Mouse (Mus musculus) mouse embryonic stem cell (cell line): ENCODE measurements at regions not wholly inside any gene's neighbourhood (a gene's known extent, or its start where the extent isn't known, plus 50 kb on each side); places are given as distances from the start of the nearest gene placed in this dataset.
"Not testable (repeated sequence)": the region's sequence is repeated elsewhere in the genome, so short reads cannot be mapped to it uniquely, and the experiment has no call there.

Source experiments
- in situ Hi-C, 2 experiments: fragments of 300-500 bp; cut with MboI; formaldehyde crosslinking; loops; 1 replicate in 1 of 2; 3 replicates in 1 of 2; pipeline ENCODE4 v1.14.3; 2019 to 2020; ENCODE audit warnings: low sequenced_read_pairs in 2 of 2, low pct_unique_long_range_greater_than_20kb in 1 of 2, mixed read lengths in 1 of 2; ENCODE audit not compliant: unreplicated experiment in 1 of 2

DNA sequence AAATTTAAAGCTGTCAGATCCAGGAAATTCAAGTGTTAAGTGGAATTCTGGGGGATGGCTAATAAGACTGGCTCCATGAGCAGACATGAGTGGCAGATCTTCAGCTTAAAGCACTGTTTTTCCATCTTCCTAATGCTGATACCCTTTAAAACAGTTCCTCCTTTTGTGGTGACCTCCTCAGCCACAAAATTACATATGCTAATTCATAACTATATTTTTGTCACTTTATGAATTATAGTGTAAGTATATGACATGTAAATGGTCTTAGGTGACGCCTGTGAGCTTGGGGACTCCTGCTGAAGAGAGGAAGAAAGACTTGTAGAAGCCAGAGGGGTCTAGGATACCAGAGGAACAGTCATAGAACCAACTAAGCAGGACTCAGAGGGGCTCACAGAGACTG lies 95.2 kb downstream of the Dusp6 start:
- in situ Hi-C loops, result loop anchor here in 1 of 2 experiments (10.0 kb wide), 1 partner anchor 197 kb away; no protein-coding TSS in a partner anchor

DNA sequence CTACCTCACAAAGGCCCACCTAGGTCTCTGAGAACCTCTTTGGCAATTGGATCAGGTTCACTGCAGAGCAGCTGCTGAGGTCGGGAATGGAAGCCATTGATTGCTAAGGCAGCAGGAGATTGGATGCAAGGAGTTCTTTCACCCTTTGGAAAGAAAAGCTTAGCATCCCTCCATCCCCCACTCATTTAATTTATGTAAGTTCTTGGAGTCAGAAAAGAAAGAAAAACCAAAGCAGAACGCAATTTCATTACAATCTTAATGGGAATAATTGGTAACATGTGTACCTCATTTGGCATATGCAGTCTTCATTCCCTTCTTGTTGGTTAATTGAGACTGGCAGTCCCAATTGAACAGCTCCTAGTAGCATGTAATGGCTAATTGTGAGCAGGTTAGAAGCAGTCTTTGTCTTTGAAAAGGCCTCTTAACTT lies 96.4 kb downstream of the Dusp6 start:
- in situ Hi-C loops, result loop anchor here in 1 of 2 experiments (10.0 kb wide), 1 partner anchor 195 kb away; no protein-coding TSS in a partner anchor

DNA sequence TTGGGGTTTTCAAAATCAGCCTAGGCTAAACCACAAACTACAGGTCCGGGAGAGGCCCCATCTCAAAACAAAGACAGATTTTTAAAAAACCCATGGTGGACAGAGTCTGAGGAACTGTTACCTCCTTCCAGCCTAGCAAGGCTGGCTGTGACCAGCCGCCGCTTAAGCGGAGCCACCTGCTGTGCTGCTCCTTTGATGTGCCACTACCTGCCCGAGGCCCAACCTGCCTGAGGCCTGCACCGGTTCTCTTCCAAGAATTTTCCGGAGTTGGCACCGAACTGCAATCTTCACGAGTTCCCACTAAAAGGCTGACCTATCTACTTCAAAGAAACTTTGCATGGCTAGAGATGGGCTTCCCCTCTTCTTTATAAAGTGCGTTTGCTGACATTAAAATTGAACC lies 97.6 kb downstream of the Dusp6 start:
- in situ Hi-C loops, result not testable (repeated sequence)

DNA sequence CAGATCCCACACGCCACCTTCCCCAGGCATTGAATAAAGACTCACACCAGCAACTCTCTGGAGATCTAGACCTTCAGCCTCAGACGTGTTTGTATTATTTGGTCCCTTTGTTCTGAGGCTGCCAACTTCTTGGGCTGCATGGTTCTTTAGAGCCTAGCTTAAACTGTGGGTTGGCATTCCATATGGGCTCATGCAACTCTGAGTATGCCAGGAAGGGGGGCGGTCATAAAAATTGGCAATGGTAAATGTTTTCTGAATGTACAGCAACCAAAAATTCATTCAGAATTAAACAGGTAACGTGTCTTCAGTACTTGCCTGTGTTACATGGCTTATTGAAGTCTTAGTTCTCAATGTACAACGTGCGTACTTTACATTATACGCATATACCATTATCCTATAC lies 103.1 kb downstream of the Dusp6 start:
- in situ Hi-C loops, result no loop called here

DNA sequence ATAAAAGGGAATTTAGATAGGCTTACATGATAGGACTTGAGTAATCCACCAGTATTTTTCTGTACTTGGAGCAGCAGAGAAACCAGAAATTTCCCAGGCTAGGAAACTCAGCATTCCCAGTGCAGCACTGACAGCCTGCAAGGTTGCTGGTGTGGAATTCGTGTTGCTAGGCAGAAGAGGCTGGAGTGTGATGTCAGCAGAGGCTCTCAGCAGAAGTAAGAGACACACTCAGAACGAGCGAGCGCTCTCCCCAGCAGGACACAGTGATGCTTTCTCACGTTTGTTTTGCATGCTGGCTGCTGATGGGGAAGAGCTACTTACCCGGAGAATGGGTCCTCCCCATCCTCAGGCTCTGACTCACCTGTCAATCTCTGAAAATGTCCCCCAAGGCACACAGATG lies 104.7 kb downstream of the Dusp6 start:
- in situ Hi-C loops, result no loop called here

DNA sequence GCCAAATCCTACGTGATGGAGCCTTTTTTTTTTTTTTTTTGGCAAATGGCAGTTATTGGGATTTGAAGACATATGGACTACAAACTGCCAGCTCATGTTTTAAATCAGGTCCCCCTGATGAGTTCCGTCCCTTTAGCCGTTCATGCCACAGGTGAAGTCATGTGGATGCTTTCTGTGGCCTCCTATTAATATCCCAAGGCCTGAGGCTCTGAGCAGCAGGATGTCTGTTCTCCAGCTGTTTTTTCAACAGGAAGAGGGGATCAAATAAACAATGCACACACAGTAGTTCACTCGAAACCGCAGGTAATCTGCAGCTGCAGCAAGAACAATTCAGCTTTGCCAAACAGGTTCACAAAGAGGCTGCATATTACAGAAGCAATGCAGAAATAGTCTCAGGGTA lies 112.1 kb downstream of the Dusp6 start:
- in situ Hi-C loops, result no loop called here

DNA sequence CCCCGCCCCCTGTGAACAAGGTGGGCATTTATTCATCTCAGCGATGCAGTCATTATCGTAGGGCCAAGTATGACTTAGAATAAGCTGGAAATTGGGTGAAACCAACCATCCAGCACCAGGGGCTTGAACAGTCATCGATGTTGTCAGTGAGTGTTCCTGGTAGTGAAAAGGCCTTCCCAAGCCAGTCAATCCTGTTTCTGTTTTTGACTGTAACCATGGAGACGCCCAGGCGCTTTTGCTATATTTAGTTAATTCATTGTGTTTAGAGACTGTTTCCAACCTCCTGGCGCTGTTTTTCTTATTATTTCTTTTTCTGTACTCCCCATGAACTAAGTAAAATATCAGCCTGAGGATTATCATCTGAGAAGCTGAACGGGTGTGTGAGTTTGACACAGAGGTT lies 113.4 kb downstream of the Dusp6 start:
- in situ Hi-C loops, result no loop called here

DNA sequence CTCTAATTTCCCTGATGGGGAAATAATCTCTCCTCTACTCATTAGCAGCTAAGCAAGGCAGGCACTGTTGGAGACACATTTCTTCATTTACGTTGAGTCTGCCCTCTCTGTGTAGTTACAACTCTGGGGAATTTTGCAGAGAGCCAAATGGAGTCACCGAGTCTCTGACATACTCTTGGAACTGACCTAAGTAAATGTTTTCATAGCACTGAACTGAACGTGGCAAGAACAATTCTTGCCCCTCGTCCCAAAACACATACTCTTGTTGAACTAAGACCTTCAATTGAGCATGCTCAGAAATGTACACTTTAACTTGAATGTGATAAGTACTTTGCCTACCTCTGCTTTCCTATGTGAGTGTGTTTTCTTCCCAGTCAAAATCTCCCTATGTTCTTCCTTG lies 114.5 kb downstream of the Dusp6 start:
- in situ Hi-C loops, result no loop called here

DNA sequence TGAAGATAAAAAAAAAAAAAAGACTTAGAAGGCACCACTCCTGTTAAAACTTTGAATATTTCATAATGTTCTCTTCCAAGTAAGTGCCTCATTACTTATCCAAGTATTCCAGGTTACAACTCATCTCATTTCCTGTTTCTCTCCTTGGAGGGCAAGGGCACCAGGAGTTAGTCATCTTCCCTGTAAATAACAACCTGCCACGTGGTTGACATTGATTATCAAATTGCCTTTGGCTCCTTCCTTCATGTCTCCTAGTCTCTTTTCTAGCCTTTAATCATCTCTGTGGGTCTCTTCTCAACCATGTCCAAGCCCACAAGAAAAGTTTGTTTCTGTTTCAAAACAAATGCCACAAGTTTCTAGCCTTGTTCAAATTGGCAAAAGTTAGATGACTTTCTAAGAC lies 116.1 kb downstream of the Dusp6 start:
- in situ Hi-C loops, result no loop called here

DNA sequence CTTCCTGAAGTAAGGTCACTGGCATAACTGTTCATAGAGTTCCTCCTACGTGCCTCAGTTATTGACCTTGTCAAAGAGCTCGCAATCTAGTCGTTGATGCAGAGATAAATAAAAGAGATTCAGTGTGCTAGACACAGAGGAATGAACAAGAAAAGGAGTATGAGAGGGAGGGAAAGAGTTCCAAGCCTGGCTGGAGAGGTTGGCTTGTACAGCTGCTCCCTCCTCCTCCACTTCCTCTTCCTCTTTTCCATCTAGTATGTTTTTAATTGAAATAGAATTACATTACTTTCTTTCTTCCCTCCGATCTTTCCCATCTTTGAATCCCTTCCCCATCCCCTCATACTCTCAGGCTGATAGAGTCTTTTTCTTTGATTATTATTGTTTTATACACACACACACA lies 117.1 kb downstream of the Dusp6 start:
- in situ Hi-C loops, result no loop called here

DNA sequence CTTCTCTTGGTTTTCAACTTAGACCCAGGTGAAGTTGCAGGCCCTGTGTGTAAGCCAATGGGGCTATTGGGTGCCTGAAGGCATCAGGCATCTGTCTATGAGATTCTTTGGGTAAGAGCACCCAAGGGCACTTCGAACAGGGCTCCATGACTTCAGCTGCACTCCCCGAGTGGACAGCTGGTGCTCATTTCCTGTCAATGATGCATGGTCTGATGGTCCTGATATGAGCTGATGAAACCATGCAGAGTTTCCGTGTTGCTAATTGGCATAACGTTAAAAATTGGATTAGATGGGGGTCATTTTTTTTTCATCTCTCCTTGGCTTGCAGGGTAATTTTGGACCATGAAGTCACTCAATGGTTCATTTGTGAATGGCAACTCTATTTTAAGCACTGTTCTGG lies 120.0 kb downstream of the Dusp6 start:
- in situ Hi-C loops, result no loop called here

DNA sequence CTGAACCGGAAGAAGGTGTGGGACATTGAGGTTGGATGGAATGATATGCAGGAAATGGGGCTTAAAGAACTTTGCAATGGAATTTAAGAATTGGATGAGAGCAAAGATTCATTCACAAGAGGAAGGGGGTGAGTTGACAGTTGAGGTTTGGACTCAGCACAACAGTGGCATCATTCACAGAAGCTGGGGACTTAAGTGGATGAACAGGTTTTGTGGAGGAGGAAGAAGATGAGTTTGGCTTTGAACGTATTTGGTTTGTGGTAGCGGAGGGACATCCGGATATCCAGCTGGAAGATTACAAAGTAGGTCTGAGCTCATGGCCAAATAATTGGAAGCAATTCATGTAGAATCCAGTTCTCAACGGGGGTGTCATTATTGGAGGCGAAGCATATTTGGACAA lies 121.3 kb downstream of the Dusp6 start:
- in situ Hi-C loops, result no loop called here

DNA sequence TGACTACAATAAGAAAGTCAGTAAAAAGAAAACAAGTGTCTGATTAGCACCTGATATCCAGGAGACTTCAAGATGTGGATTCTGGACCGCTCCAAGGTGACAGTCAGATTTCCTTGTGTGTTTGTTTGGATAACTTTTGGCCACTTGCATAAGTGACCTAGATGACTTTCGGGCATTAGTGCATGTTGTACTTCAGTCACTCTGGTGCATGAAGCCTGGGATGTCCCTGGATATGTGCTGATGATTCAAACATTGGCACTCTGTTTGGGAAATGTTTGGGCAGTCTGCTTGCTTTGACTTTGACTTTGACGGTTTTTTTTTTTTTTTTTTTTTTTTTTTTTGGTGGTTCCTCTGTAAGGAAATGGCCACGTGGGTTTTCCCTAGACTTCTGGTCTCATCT lies 121.8 kb downstream of the Dusp6 start:
- in situ Hi-C loops, result no loop called here

DNA sequence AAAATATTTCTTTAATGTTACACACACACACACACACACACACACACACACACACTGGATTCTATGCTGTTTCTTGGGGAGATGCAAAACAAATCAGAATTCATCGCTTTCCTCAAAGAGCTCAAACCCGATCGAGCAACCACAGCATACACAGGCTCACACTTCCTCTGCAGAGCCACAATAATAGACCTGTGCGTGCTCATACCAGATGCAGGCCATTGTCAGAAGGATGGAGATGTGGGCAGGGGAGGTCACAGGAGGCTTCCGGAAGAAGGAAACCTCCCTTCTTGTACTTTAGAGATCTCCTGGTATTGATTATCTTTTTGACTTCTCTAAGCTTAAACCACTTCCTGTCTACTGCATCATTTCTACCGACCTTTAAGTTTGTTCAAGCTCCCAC lies 122.8 kb downstream of the Dusp6 start:
- in situ Hi-C loops, result no loop called here

DNA sequence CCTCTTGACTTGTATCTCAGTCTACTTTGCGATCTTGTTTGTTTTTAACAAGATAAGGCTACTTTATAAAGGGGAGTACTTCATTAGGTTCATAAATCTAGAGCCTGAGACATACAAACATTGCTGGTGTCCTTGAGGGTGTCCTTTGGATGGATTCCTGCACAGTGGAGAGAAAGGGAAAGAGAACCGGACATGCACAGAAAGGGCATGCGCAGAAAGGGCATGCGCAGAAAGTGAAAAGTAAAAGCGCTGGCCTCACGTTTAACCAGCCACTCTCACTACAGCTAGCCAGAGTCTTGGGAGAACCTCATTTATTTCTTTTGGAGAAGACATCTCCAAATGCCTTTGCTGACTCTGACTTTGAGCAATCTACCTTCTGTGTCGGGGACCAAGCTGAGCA lies 125.5 kb downstream of the Dusp6 start:
- in situ Hi-C loops, result no loop called here

DNA sequence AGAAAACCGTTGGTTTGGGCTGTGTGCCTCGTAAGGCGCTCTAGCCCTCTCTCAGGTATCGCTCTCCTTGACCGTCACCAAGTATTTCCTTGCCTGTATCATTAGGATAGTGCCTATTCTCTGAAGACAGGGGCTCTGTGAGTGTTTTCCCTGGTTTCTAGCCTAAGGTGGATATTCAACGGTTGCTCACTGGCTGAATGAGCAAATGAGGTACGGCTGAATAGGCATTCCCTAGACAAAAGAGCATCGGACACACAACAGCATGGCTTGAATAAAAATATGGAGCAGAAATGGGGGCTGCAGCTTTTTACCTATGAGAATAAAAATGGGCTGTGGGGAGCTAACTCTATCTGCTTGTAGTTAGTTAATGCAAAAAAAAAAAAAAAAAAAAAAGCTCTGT lies 126.0 kb downstream of the Dusp6 start:
- in situ Hi-C loops, result no loop called here

DNA sequence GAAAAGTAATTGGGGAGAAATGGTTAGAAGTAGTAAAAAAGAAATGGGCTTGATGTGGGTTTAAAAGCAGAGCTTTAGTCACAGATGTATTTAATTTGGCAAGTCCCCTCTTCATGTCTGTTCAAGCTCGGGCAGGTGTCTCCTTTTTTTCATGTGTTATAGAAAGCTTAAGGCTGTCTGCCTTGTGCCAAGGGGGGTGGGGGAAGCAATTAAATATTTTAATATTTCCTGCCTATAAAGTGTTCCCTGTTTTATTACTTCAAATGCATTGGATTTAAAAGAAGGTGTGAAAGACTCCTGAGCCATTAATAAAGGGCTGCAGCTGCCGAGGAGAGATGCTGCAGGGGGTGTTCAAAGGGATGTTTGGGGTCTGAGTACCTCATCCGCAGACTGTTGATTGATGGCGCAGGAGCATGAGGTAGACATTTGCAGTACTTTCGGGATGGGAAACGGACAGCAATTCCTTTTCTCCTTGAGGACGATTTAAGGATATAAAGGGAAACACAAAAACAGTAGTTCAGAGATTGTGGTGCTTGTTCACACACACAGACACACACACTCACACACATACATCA lies 127.7 kb downstream of the Dusp6 start:
- in situ Hi-C loops, result no loop called here

DNA sequence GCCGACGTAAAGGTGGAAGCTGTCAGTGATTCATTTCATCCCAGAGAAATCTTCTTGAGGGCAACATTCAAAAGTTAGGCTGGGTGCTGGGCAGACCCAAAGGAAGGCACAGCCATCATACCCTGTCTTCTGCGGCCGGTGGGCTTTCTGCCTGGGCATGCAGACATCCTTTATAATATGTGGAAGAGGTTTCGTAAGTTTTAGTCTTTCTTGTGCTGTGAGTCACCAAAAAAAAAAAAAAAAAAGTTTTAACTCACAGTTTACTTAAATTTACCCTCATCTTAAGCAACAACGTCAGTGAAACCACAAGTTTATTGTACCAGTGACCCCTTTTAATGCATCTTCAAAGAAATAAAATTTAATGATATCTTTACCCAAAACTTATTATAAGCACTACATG lies 128.7 kb downstream of the Dusp6 start:
- in situ Hi-C loops, result no loop called here

DNA sequence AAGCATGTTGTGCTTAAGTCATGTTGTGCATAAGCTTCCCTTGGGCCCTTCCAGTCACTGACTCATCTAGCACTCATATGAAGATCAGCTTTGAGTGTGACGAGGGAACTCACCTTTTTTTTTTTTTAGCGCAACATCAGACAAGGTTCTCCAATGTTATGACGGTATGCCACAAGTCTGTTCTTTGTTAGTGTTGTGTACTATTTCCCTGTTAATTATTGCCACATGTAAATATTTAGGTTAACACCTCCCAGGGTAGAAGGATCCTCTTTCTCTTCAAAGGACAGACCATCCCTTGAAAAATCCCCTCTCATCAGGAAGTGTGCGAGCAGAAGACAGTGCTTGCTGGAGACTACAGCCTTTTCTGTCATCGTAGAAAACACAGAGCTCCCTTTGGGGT lies 129.9 kb downstream of the Dusp6 start:
- in situ Hi-C loops, result no loop called here

DNA sequence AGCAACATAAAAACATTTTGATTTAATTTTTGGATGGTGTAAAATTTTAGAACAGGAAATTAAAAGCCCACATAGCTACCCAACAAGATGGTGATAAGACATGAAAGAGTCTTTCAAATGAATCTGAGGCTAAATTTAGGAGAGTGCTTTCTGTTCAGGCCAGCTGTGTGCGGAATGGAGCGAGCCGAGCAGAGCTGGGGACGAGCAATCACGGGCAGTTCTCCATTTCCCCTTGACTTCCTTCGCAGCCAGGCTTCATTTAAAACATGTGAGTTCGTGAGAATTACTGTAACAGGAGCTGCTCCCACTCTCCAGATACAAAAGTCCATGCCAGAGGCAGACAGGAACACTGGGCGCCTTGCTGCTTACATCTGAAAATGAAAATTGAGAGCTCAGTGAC lies 130.5 kb downstream of the Dusp6 start:
- in situ Hi-C loops, result no loop called here

DNA sequence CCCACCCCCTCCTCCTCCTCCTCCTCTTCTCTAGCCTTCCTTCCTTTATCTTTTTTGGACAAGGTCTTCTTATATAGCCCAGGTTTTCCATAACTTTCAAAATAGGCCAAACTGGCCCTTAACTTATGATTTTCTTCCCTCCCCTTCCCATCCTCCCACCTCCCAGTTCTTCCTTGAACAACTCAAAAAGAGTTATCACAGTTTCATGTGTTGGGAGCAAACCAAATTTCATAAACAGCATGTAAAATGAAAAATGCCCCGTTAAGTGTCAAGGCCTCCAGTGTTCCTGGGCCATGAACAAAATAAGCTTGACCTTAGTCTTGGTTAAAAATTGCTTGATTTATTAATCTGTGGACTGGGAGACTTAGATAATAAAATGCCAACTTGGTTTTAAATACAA lies 132.4 kb downstream of the Dusp6 start:
- in situ Hi-C loops, result no loop called here
